Mouse (Mus musculus) heart, adult 2 months (tissue): ENCODE results near the gene Pdlim4. TPM values are rescaled to one million over a fixed set of nuclear protein-coding genes. Genes with fewer than 3 reads are reported as not detected.

ENCODE experiments used
- DNase-seq, 2 experiments: peaks; one replicate each; pipeline ENCODE4 v3.0.0; 2021
- H3K27ac ChIP-seq: fragments of 200-600 bp; 2 replicates; pipeline ENCODE4 v1.8.1; 2022
- H3K27me3 ChIP-seq: fragments of 200-500 bp; 2 replicates; pipeline ENCODE4 v1.6.1; 2012; ENCODE audit warnings: mild to moderate bottlenecking, low read length, inconsistent platforms, mixed read lengths; ENCODE audit not compliant: control insufficient read depth, insufficient read depth
- H3K36me3 ChIP-seq: fragments of 200-500 bp; 2 replicates; pipeline ENCODE4 v1.6.1; 2012; ENCODE audit warnings: low read length, inconsistent platforms; ENCODE audit not compliant: control insufficient read depth, insufficient read depth
- H3K4me1 ChIP-seq: fragments of 200-500 bp; 2 replicates; pipeline ENCODE4 v1.6.1; 2011; ENCODE audit warnings: low read length; ENCODE audit not compliant: control insufficient read depth, insufficient read depth
- H3K4me3 ChIP-seq: fragments of 200-600 bp; 2 replicates; pipeline ENCODE4 v1.8.1; 2022
- H3K79me2 ChIP-seq: fragments of 200-500 bp; replicated peaks from 2 replicates; pipeline ENCODE4 v1.6.1; 2012; ENCODE audit warnings: mild to moderate bottlenecking, inconsistent platforms, low read length, moderate library complexity, mixed read lengths; ENCODE audit not compliant: control insufficient read depth, insufficient read depth
- H3K9ac ChIP-seq: fragments of 200-500 bp; 2 replicates; pipeline ENCODE4 v1.6.1; 2012; ENCODE audit warnings: low read depth, mild to moderate bottlenecking, control low read depth, inconsistent platforms, low read length, mixed read lengths
- CTCF ChIP-seq: fragments of 200-600 bp; IDR thresholded peaks from 2 replicates; pipeline ENCODE4 v1.8.1; 2022; ENCODE audit warnings: antibody characterized with exemption, mild to moderate bottlenecking, moderate library complexity
- EP300 ChIP-seq: fragments of 200-500 bp; IDR thresholded peaks from 2 replicates; pipeline ENCODE4 v1.6.1; 2011; ENCODE audit warnings: low read depth, low read length, control low read depth; ENCODE audit not compliant: insufficient read depth
- POLR2A ChIP-seq: fragments of 200-500 bp; IDR thresholded peaks from 2 replicates; pipeline ENCODE4 v1.6.1; 2011; ENCODE audit warnings: mild to moderate bottlenecking, low read depth, low read length, control low read depth; ENCODE audit not compliant: insufficient read depth
- WGBS: fragments of 180-500 bp; shearing (Covaris S2); methylation state at CpG from one replicate; pipeline ENCODE4 v1.1.7; 2018; 5-methylcytosine and 5-hydroxymethylcytosine counted together
- intact Hi-C: fragments of 180-260 bp; cut with DNase I; formaldehyde crosslinking; loops from one replicate; pipeline ENCODE4 v1.15.1; 2025
- polyA plus RNA-seq: library from polyadenylated mRNA; depleted of rRNA; stranded (reverse); fragments of >200 nt; gene quantifications from 2 replicates; pipeline ENCODE4 v1.2.3, GENCODE M21; 2012
- total RNA-seq, 2 experiments: library from RNA; stranded (reverse); gene quantifications; 2 replicates each; pipeline ENCODE4 v1.2.3; 2021

Pdlim4 gene
- total and polyA plus RNA-seq, 3 experiments, result 30.8 to 57.6 (median 33.8) TPM

- H3K79me2 ChIP-seq, result no peaks in the 10 kb centered on the region
- H3K27ac ChIP-seq, result peak overlapping the region; percentile 43
- DNase-seq, result peak; percentile 64 to 78
- intact Hi-C loops, result loop anchor here (2.0 kb wide), 1 partner anchor 27 kb away; no protein-coding TSS in a partner anchor
- H3K27me3 ChIP-seq, result no peaks in the 10 kb centered on the region
- no peak overlapping the region for H3K4me3 ChIP-seq
- peaks cover 29% of the 10 kb centered on the region for H3K4me1 ChIP-seq
- TF ChIP-seq EP300 (no peak), POLR2A (no peak), CTCF (no peak)
- 46% methylated on average over 12 of the region's 12 CpGs for WGBS
- no peaks in the 10 kb centered on the region for H3K36me3 ChIP-seq
- H3K9ac ChIP-seq, result no peak overlapping the region
Measured at GRCm38 (mm10) chr11:54062086-54062752, 6.6 kb downstream of the Pdlim4 start.

GRCm38 (mm10) chr11:54060316-54060715, 8.5 kb downstream of the Pdlim4 start:
- Histone ChIP-seq H3K4me1 (peaks cover 20% of the 10 kb centered on the region), H3K4me3 (no peak overlapping the region), H3K9ac (no peak overlapping the region), H3K79me2 (no peaks in the 10 kb centered on the region), H3K27ac (peak overlapping the region; percentile 48), H3K36me3 (no peaks in the 10 kb centered on the region), H3K27me3 (no peaks in the 10 kb centered on the region)
- no peak for TF ChIP-seq EP300
- TF ChIP-seq POLR2A, result no peak
- no peak for TF ChIP-seq CTCF
- DNase-seq, result peak; percentile 59 to 74
- 49% methylated on average over 9 of the region's 9 CpGs for WGBS
- intact Hi-C loops, result no loop called here

- Histone ChIP-seq H3K36me3 (no peaks in the 10 kb centered on the region), H3K79me2 (no peaks in the 10 kb centered on the region), H3K9ac (no peak overlapping the region), H3K4me3 (no peak overlapping the region), H3K27ac (peak overlapping the region; percentile 48), H3K4me1 (peaks cover 20% of the 10 kb centered on the region), H3K27me3 (no peaks in the 10 kb centered on the region)
- 45% methylated on average over 1 of the region's 1 CpGs for WGBS
- no peak for DNase-seq
- no peak for TF ChIP-seq POLR2A
- TF ChIP-seq CTCF, result no peak
- TF ChIP-seq EP300, result no peak
- intact Hi-C loops, result no loop called here
Measured at GRCm38 (mm10) chr11:54059526-54059925, 9.3 kb downstream of the Pdlim4 start.

GRCm38 (mm10) chr11:54058643-54059042, 10.2 kb downstream of the Pdlim4 start:
- Histone ChIP-seq H3K79me2 (no peaks in the 10 kb centered on the region), H3K36me3 (no peaks in the 10 kb centered on the region), H3K27ac (no peak overlapping the region), H3K4me1 (peaks cover 20% of the 10 kb centered on the region), H3K27me3 (no peaks in the 10 kb centered on the region), H3K9ac (no peak overlapping the region), H3K4me3 (no peak overlapping the region)
- DNase-seq, result peak in 1 of 2 experiments; percentile 28
- WGBS, result 45% methylated on average over 6 of the region's 6 CpGs
- intact Hi-C loops, result no loop called here
- TF ChIP-seq EP300 (no peak), CTCF (no peak), POLR2A (no peak)

GRCm38 (mm10) chr11:54058056-54058617, 10.7 kb downstream of the Pdlim4 start:
- H3K27ac ChIP-seq, result no peak overlapping the region
- DNase-seq, result peak in 1 of 2 experiments; percentile 17

GRCm38 (mm10) chr11:54057428-54057827, 11.4 kb downstream of the Pdlim4 start:
- H3K9ac ChIP-seq, result no peak overlapping the region
- intact Hi-C loops, result no loop called here
- H3K4me1 ChIP-seq, result peaks cover 17% of the 10 kb centered on the region
- no peak overlapping the region for H3K27ac ChIP-seq
- no peaks in the 10 kb centered on the region for H3K27me3 ChIP-seq
- WGBS, result 56% methylated on average over 2 of the region's 2 CpGs
- no peaks in the 10 kb centered on the region for H3K79me2 ChIP-seq
- no peaks in the 10 kb centered on the region for H3K36me3 ChIP-seq
- H3K4me3 ChIP-seq, result no peak overlapping the region
- TF ChIP-seq CTCF (no peak), POLR2A (no peak), EP300 (no peak)
- DNase-seq, result no peak

More at GRCm38 (mm10) chr11:54058056-54058617, 10.7 kb downstream of the Pdlim4 start:
- Histone ChIP-seq H3K79me2 (no peaks in the 10 kb centered on the region), H3K4me1 (peaks cover 20% of the 10 kb centered on the region), H3K36me3 (no peaks in the 10 kb centered on the region), H3K27me3 (no peaks in the 10 kb centered on the region), H3K9ac (no peak overlapping the region), H3K4me3 (no peak overlapping the region)
- TF ChIP-seq POLR2A (no peak), CTCF (no peak), EP300 (no peak)
- WGBS, result 68% methylated on average over 10 of the region's 10 CpGs
- intact Hi-C loops, result no loop called here
